8 mouse cellular contexts compared by ENCODE assay signal in the genomic region with DNA sequence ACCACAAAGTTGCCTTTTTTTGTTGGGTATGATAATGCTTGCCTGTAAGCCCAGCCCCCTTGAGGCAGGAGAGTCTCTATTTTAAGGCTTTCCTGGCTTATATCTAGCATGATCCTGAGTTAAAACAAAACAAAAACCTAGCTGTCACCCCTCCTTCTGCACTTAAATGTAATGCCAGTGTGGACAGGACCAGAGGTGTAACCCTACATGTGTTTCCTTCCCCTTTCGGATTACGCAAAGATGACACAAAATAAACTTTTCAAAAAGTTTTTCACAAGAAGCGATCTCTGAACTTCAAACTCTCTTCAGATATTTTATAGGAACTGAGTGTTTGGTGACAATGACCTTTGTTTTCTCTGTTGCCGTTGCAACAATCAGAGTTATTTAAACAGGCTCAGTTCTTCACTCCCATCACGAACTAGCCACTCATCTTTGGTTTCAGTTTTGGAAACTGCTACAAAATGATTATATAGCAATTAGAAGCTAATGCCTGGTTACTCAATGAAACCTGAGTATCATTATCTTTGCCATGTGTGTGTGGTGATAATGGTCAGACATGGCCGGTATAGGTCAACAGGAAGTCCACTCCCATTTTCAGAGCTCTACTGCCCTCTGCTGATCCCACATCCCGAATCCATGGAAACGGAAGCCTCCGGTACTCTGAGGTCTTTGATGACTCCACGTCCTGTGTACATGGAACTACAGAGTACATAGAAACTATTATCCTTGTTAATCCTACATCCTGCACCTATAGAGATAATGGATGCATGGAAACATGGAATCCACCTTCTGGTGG.
A peak's percentile ranks its signal among the peaks of the same experiment; 100 is the strongest.
DNase-seq lines count a peak whose midpoint lies in the region; ATAC-seq lines count a peak whose summit lies in the region.

No protein-coding gene starts in this region.

- 54% methylated on average over 10 of the region's 10 CpGs for WGBS in heart, embryonic 13.5 days

- no peaks in the 10 kb centered on the region for H3K27me3 ChIP-seq in heart, embryonic 13.5 days (replicated peaks)

- peaks cover 7% of the 10 kb centered on the region; the same call in 1 of the 2 replicates for H3K4me1 ChIP-seq in heart, embryonic 13.5 days

- ATAC-seq in heart, embryonic 13.5 days (ENCODE audit: extremely low read depth, insufficient number of reproducible peaks, low FRiP score, low TSS enrichment), result no peak

- no peaks in the 10 kb centered on the region for H3K36me3 ChIP-seq in heart, embryonic 13.5 days

- no peak overlapping the region for H3K27ac ChIP-seq in heart, embryonic 13.5 days (replicated peaks)

- H3K9me3 ChIP-seq in heart, embryonic 13.5 days, result no peaks in the 10 kb centered on the region

- DNase-seq in B cell, adult 2 months, result peak; percentile 48 to 50
- peak; percentile 16 for DNase-seq in MN1 (ENCODE audit: low spot score)
- DNase-seq in cerebellum, postnatal 36 days, result peak; percentile 48 to 57
- peak; percentile 55 for DNase-seq in layer of hippocampus, adult 9-10 months (ENCODE audit: low spot score)
- DNase-seq in lung, postnatal 10 days, result peak; percentile 92
- peak; percentile 23 for DNase-seq in right cerebral cortex, postnatal 25 days
- no peak for DNase-seq in thymus, postnatal 14 days

- H3K9ac ChIP-seq in heart, embryonic 13.5 days, result no peak overlapping the region

- H3K4me3 ChIP-seq in heart, embryonic 13.5 days, result peak overlapping the region; percentile 18; the same call in 1 of the 2 replicates

- H3K4me2 ChIP-seq in heart, embryonic 13.5 days, result peak overlapping the region; percentile 34
